Mouse (Mus musculus) liver, embryonic 18 days (tissue): ENCODE measurements around the gene Ush2a. TPM values are rescaled to one million over a fixed set of nuclear protein-coding genes. Genes with fewer than 3 reads are reported as not detected.

Source experiments
- polyA plus RNA-seq: library from polyadenylated mRNA; depleted of rRNA; stranded (reverse); fragments of >200 nt; gene quantifications from 2 replicates; pipeline ENCODE4 v1.2.3, GENCODE M21; 2012; rRNA removed

Gene Ush2a
- under 0.01 and 0.01 TPM in 2 replicates for polyA plus RNA-seq

GRCm38 (mm10) chr1:188261903-188262682 lies at the start of gene Ush2a:
Ush2a (plus strand) TSS chr1:188262023.

GRCm38 (mm10) chr1:189007239-189007979 lies 745.6 kb downstream of the Ush2a start, which contains the start of gene Kctd3:
Kctd3 (minus strand) TSS chr1:189007841.

